Mouse (Mus musculus) CH12.LX (cell line): ENCODE measurements around the gene Anxa4. TPM values are rescaled to one million over a fixed set of nuclear protein-coding genes. Genes with fewer than 3 reads are reported as not detected.

Source experiments
- DNase-seq: peaks from one replicate; pipeline ENCODE4 v3.0.0-alpha.2; 2013; ENCODE audit errors: extremely low read depth
- H3K27ac ChIP-seq: 2 replicates; pipeline ENCODE4 v1.5.1; 2012; ENCODE audit warnings: low read depth, mild to moderate bottlenecking, control low read depth, moderate library complexity; ENCODE audit not compliant: insufficient read depth
- H3K27me3 ChIP-seq: replicated peaks from 2 replicates; pipeline ENCODE3; 2012; ENCODE audit warnings: inconsistent platforms
- H3K36me3 ChIP-seq, 2 experiments: replicated peaks in 1 of 2; 2 replicates each; pipeline versions ENCODE3 to v1.6.1; 2012; ENCODE audit warnings: inconsistent platforms in 1 of 2, low read length in 1 of 2, mild to moderate bottlenecking in 1 of 2, mixed read lengths in 1 of 2, moderate library complexity in 1 of 2; ENCODE audit not compliant: control insufficient read depth in 1 of 2, insufficient read depth in 1 of 2
- H3K4me1 ChIP-seq, 2 experiments: 2 replicates each; pipeline ENCODE4 v1.6.1; 2012; ENCODE audit warnings: inconsistent platforms in 1 of 2, moderate library complexity in 1 of 2; ENCODE audit not compliant: insufficient read depth in 2 of 2, control insufficient read depth in 1 of 2
- H3K4me2 ChIP-seq: 2 replicates; pipeline ENCODE4 v1.6.1; 2012; ENCODE audit warnings: low read depth, mild to moderate bottlenecking, control low read depth; ENCODE audit not compliant: poor library complexity, insufficient read depth, severe bottlenecking
- H3K4me3 ChIP-seq, 3 experiments: fragments of 150-350 bp in 1 of 3; sonication (generic) in 1 of 3; replicated peaks in 1 of 3; 2 replicates each; pipeline versions ENCODE3 to v1.5.1; 2011 to 2012; ENCODE audit warnings: low read depth in 2 of 3, low read length in 2 of 3, mild to moderate bottlenecking in 2 of 3, moderate library complexity in 2 of 3, control low read depth in 1 of 3, improper control_type of control experiment in 1 of 3, inconsistent platforms in 1 of 3, mixed read lengths in 1 of 3; ENCODE audit not compliant: poor library complexity in 1 of 3
- H3K79me2 ChIP-seq: replicated peaks from 2 replicates; pipeline ENCODE4 v1.6.1; 2012; ENCODE audit warnings: mild to moderate bottlenecking, moderate library complexity; ENCODE audit not compliant: control insufficient read depth, poor library complexity, insufficient read depth, severe bottlenecking; ENCODE audit errors: extremely low read depth
- H3K9ac ChIP-seq: 2 replicates; pipeline ENCODE4 v1.6.1; 2012; ENCODE audit warnings: low read depth, mild to moderate bottlenecking, control low read depth, moderate library complexity; ENCODE audit not compliant: insufficient read depth
- H3K9me3 ChIP-seq: replicated peaks from 2 replicates; pipeline ENCODE3; 2012; ENCODE audit warnings: low read length, inconsistent platforms, mixed read lengths
- BHLHE40 ChIP-seq: IDR thresholded peaks from 2 replicates; pipeline ENCODE4 v1.6.1; 2011; ENCODE audit warnings: mild to moderate bottlenecking, low read depth, low read length, improper control_type of control experiment
- CHD1 ChIP-seq: IDR thresholded peaks from 2 replicates; pipeline ENCODE4 v1.6.1; 2012; ENCODE audit warnings: low read depth, low read length, improper control_type of control experiment, inconsistent platforms
- CHD2 ChIP-seq: IDR thresholded peaks from 2 replicates; pipeline ENCODE4 v1.6.1; 2011; ENCODE audit warnings: low read length, improper control_type of control experiment
- CTCF ChIP-seq, 2 experiments: IDR thresholded peaks in 1 of 2; conservative IDR thresholded peaks in 1 of 2; 2 replicates each; pipeline ENCODE4 v1.5.1; 2011 to 2012; ENCODE audit warnings: low read depth in 2 of 2, low read length in 2 of 2, improper control_type of control experiment in 1 of 2, inconsistent platforms in 1 of 2, mild to moderate bottlenecking in 1 of 2, moderate library complexity in 1 of 2
- E2F4 ChIP-seq: IDR thresholded peaks from 2 replicates; pipeline ENCODE4 v1.6.1; 2011; ENCODE audit warnings: low read depth, low read length, improper control_type of control experiment; ENCODE audit not compliant: insufficient replicate concordance
- ELF1 ChIP-seq: IDR thresholded peaks from 2 replicates; pipeline ENCODE4 v1.6.1; 2014; ENCODE audit warnings: low read depth, mild to moderate bottlenecking, inconsistent platforms, low read length, improper control_type of control experiment
- EP300 ChIP-seq: IDR thresholded peaks from 2 replicates; pipeline ENCODE4 v1.6.1; 2011; ENCODE audit warnings: low read length, improper control_type of control experiment
- GABPA ChIP-seq: IDR thresholded peaks from 2 replicates; pipeline ENCODE4 v1.6.1; 2012; ENCODE audit warnings: low read depth, low read length, improper control_type of control experiment, inconsistent platforms; ENCODE audit not compliant: insufficient replicate concordance
- HCFC1 ChIP-seq: IDR thresholded peaks from 2 replicates; pipeline ENCODE4 v1.6.1; 2012; ENCODE audit warnings: low read depth, mild to moderate bottlenecking, inconsistent platforms, low read length, improper control_type of control experiment
- IRF4 ChIP-seq: IDR thresholded peaks from 2 replicates; pipeline ENCODE4 v1.6.1; 2014; ENCODE audit warnings: low read depth, mild to moderate bottlenecking, inconsistent platforms, low read length, improper control_type of control experiment
- JUN ChIP-seq: IDR thresholded peaks from 2 replicates; pipeline ENCODE4 v1.6.1; 2011; ENCODE audit warnings: low read depth, mild to moderate bottlenecking, low read length, improper control_type of control experiment, moderate library complexity; ENCODE audit not compliant: insufficient read depth
- JUND ChIP-seq: conservative IDR thresholded peaks from 2 replicates; pipeline ENCODE4 v1.6.1; 2011; ENCODE audit warnings: low read depth, low read length, improper control_type of control experiment
- KAT2A ChIP-seq: IDR thresholded peaks from 2 replicates; pipeline ENCODE4 v1.6.1; 2012; ENCODE audit warnings: low read length, improper control_type of control experiment, inconsistent platforms; ENCODE audit not compliant: insufficient replicate concordance
- MAFK ChIP-seq: IDR thresholded peaks from 2 replicates; pipeline ENCODE4 v1.6.1; 2011; ENCODE audit warnings: low read length, improper control_type of control experiment; ENCODE audit not compliant: insufficient replicate concordance
- MAZ ChIP-seq: IDR thresholded peaks from 2 replicates; pipeline ENCODE4 v1.6.1; 2012; ENCODE audit warnings: low read depth, mild to moderate bottlenecking, inconsistent platforms, low read length, improper control_type of control experiment, moderate library complexity
- MXI1 ChIP-seq: IDR thresholded peaks from 2 replicates; pipeline ENCODE4 v1.6.1; 2011; ENCODE audit warnings: mild to moderate bottlenecking, low read depth, low read length, improper control_type of control experiment
- MYC ChIP-seq: IDR thresholded peaks from 2 replicates; pipeline ENCODE4 v1.6.1; 2011; ENCODE audit warnings: low read depth, mild to moderate bottlenecking, improper control_type of control experiment, low read length
- NRF1 ChIP-seq: IDR thresholded peaks from 2 replicates; pipeline ENCODE4 v1.6.1; 2014; ENCODE audit warnings: low read depth, mild to moderate bottlenecking, inconsistent platforms, low read length, improper control_type of control experiment, moderate library complexity
- POLR2A ChIP-seq: IDR thresholded peaks from 2 replicates; pipeline ENCODE4 v1.6.1; 2011; ENCODE audit warnings: low read depth, mild to moderate bottlenecking, improper control_type of control experiment, low read length
- POLR2AphosphoS2 ChIP-seq: IDR thresholded peaks from 2 replicates; pipeline ENCODE4 v1.6.1; 2011; ENCODE audit warnings: low read depth, low read length, improper control_type of control experiment
- RCOR1 ChIP-seq: conservative IDR thresholded peaks from 2 replicates; pipeline ENCODE4 v1.6.1; 2012; ENCODE audit warnings: low read depth, mild to moderate bottlenecking, inconsistent platforms, low read length, improper control_type of control experiment
- SIN3A ChIP-seq: IDR thresholded peaks from 2 replicates; pipeline ENCODE4 v1.6.1; 2012; ENCODE audit warnings: low read length, improper control_type of control experiment, inconsistent platforms
- TBP ChIP-seq: conservative IDR thresholded peaks from 2 replicates; pipeline ENCODE4 v1.6.1; 2011; ENCODE audit warnings: low read depth, low read length, improper control_type of control experiment
- UBTF ChIP-seq: IDR thresholded peaks from 2 replicates; pipeline ENCODE4 v1.6.1; 2012; ENCODE audit warnings: low read depth, mild to moderate bottlenecking, inconsistent platforms, low read length, improper control_type of control experiment, moderate library complexity
- USF1 ChIP-seq: IDR thresholded peaks from 2 replicates; pipeline ENCODE4 v1.6.1; 2014; ENCODE audit warnings: low read depth, mild to moderate bottlenecking, inconsistent platforms, low read length, improper control_type of control experiment
- USF2 ChIP-seq: conservative IDR thresholded peaks from 2 replicates; pipeline ENCODE4 v1.6.1; 2011; ENCODE audit warnings: low read depth, low read length, improper control_type of control experiment
- ZC3H11A ChIP-seq: IDR thresholded peaks from 2 replicates; pipeline ENCODE4 v1.6.1; 2012; ENCODE audit warnings: low read depth, mild to moderate bottlenecking, inconsistent platforms, low read length, improper control_type of control experiment
- ZKSCAN1 ChIP-seq: IDR thresholded peaks from 2 replicates; pipeline ENCODE4 v1.6.1; 2012; ENCODE audit warnings: low read depth, inconsistent platforms, low read length, improper control_type of control experiment, borderline replicate concordance
- ZMIZ1 ChIP-seq: IDR thresholded peaks from 2 replicates; pipeline ENCODE4 v1.6.1; 2012; ENCODE audit warnings: low read depth, mild to moderate bottlenecking, inconsistent platforms, low read length, improper control_type of control experiment
- ZNF384 ChIP-seq: IDR thresholded peaks from 2 replicates; pipeline ENCODE4 v1.6.1; 2012; ENCODE audit warnings: low read depth, low read length, improper control_type of control experiment, inconsistent platforms
- dilution Hi-C: fragments of 300-500 bp; cut with MboI; formaldehyde crosslinking; loops from 2 replicates; pipeline ENCODE4 v1.14.3; 2020; ENCODE audit warnings: low sequenced_read_pairs; ENCODE audit not compliant: extremely low pct_unique_long_range_greater_than_20kb, extremely low pct_ligation_motif_present
- in situ Hi-C: fragments of 300-500 bp; cut with MboI; formaldehyde crosslinking; loops from 3 replicates; pipeline ENCODE4 v1.14.3; 2019; ENCODE audit warnings: low sequenced_read_pairs, low pct_ligation_motif_present, low pct_unique_long_range_greater_than_20kb, mixed read lengths
- polyA plus RNA-seq: library from polyadenylated mRNA; unstranded; fragments of >175 nt; gene quantifications from 2 replicates; pipeline ENCODE4 v1.2.1, GENCODE M21; 2012; ENCODE audit warnings: low read depth; ENCODE audit not compliant: insufficient read length
- total RNA-seq, 2 experiments: library from RNA; depleted of rRNA; stranded (reverse); fragments of 300-350 nt in 1 of 2; fragments of >200 nt in 1 of 2; gene quantifications; 2 replicates each; pipeline ENCODE4 v1.2.3; 2012 to 2014

Gene Anxa4
- total and polyA plus RNA-seq, 3 experiments = 10.8 to 17.1 (median 13.7) TPM

DNA sequence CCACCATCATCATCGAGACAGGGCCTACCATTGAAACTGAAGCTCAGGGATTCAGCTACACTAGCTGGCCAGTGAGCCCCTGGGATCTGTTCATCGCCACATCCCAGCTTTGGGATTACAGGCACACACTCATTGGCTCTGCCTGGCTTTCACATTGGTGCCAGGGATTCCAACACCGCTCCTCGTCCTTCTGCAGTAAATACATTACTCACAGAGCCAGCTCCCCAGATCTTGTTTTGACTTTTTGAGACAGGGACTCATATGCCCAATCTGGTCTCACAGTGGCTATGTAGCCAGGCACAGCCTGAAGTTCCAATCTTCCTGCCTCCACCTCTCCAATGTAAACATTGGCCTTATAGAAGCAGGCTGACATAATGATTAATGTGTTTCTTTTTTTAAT is 57.1 kb downstream of the Anxa4 start:
- Histone ChIP-seq H3K36me3 (peaks cover 0 to 14% of the 10 kb centered on the region in 2 experiments), H3K79me2 (no peaks in the 10 kb centered on the region; the same call in 1 of the 2 replicates), H3K4me1 (peaks cover 3 to 27% of the 10 kb centered on the region in 2 experiments; a peak in 3 of 4 replicates), H3K27me3 (no peaks in the 10 kb centered on the region), H3K9me3 (peaks cover 3% of the 10 kb centered on the region), H3K4me2 (no peak overlapping the region), H3K9ac (no peak overlapping the region), H3K27ac (no peak overlapping the region), H3K4me3 (no peak overlapping the region)
- no peak for DNase-seq
- in situ Hi-C loops (no loop called here), dilution Hi-C loops (no loop called here)
- TF ChIP-seq KAT2A = no peak
- TF ChIP-seq POLR2A = no peak
- TF ChIP-seq EP300 = no peak
- TF ChIP-seq JUND = no peak
- TF ChIP-seq NRF1 = no peak
- TF ChIP-seq ZNF384 = no peak

DNA sequence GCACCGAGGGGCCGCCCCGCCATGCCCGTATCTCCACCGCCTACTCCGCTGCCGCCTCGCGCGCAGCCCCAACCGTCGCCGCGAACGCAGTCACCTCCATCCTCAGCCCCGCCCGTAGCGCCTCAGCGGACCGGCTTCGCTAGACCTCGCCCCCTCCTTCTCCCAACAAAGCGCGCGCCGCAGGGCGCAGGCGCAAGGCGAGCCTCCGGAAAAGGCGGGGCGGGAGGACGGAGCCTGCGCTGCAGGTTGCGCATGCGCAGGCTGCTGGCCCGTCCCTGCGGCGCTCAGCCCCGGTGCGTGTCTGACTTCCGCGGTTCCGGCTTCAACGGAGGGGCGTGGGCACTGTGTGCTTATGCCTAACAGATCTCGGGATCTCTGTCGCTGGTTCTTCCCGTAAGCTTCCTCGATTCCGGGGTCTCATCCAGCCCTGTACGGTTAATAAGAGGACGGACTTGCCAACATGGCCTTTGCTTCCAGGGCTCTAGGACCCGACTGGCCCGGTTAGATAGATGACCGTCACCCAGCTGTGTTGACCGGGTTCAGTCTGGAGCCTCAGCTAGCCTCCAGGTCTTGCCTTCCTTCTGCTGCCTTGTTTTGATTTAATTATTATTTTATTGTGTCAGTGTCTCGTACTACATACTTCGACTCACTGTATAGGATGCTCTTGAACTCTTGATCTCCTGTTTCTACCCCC is 60.1 kb downstream of the Anxa4 start, which contains the start of gene Gmcl1:
Gmcl1 (minus strand) TSS at position 201 of the 694 bp plus-strand sequence.
- Histone ChIP-seq H3K79me2 (no peaks in the 10 kb centered on the region; the same call in 1 of the 2 replicates), H3K27ac (no peak within 1 kb of the TSS), H3K4me3 (peak within 1 kb of the TSS; percentile 72 to 97 (median 93)), H3K27me3 (no peaks in the 10 kb centered on the region), H3K36me3 (peaks cover 0 to 7% of the 10 kb centered on the region in 2 experiments), H3K4me1 (peaks cover 3 to 31% of the 10 kb centered on the region in 2 experiments; a peak in 3 of 4 replicates), H3K4me2 (peak within 1 kb of the TSS; percentile 81), H3K9ac (peak within 1 kb of the TSS; percentile 69), H3K9me3 (no peaks in the 10 kb centered on the region)
- dilution Hi-C loops = no loop called here
- in situ Hi-C loops = no loop called here
- DNase-seq = peak; percentile 94
- peak; percentile 68; the same call in 1 of the 2 replicates for TF ChIP-seq RCOR1
- 0 out of 2 replicates have a peak, but pooled peaks have one; percentile 60 for TF ChIP-seq IRF4
- no peak for TF ChIP-seq ZC3H11A
- TF ChIP-seq BHLHE40 = 0 out of 2 replicates have a peak, but pooled peaks have one; percentile 17
- no peak for TF ChIP-seq CTCF (conservative IDR thresholded peaks at IDR 0.05 in 1 of 2, IDR thresholded peaks at IDR 0.05 in 1 of 2; ENCODE audit: low read depth in 2 of 2, low read length in 2 of 2)
- peak; percentile 100 for TF ChIP-seq NRF1
- TF ChIP-seq E2F4 = no peak
- TF ChIP-seq KAT2A = peak; percentile 67; the same call in 1 of the 2 replicates
- peak; percentile 93 for TF ChIP-seq ZMIZ1
- peak; percentile 83 for TF ChIP-seq HCFC1
- peak; percentile 94 for TF ChIP-seq SIN3A
- TF ChIP-seq MAZ = peak; percentile 91
- no peak for TF ChIP-seq TBP
- no peak for TF ChIP-seq ZNF384
- TF ChIP-seq MYC = peak; percentile 68
- TF ChIP-seq GABPA = no peak; the same call in 1 of the 2 replicates
- TF ChIP-seq CHD1 = no peak
- peak; percentile 90 for TF ChIP-seq MXI1
- TF ChIP-seq USF2 = no peak
- no peak for TF ChIP-seq MAFK
- no peak for TF ChIP-seq USF1
- TF ChIP-seq JUND = no peak
- TF ChIP-seq ELF1 = peak; percentile 96
- peak; percentile 66; the same call in 1 of the 2 replicates for TF ChIP-seq UBTF
- TF ChIP-seq JUN = no peak
- TF ChIP-seq EP300 = no peak
- TF ChIP-seq POLR2A = peak; percentile 95
- no peak for TF ChIP-seq ZKSCAN1
- TF ChIP-seq POLR2AphosphoS2 = peak; percentile 82; the same call in 1 of the 2 replicates
- no peak for TF ChIP-seq CHD2
